Comparison of ENCODE assay signal across 10 mouse cellular contexts in genomic region chr7:100461621-100462151, GRCm38 (mm10). TPM values are rescaled to one million over a fixed set of nuclear protein-coding genes. Genes with fewer than 3 reads are reported as not detected.
A peak's percentile ranks its signal among the peaks of the same experiment; 100 is the strongest.
DNase-seq lines count a peak whose midpoint lies in the region; ATAC-seq and TF ChIP-seq lines count a peak whose summit lies in the region.
"Had no signal": no experiment of that assay in that cellular context is flagged by ENCODE, and none has a peak within 500 bp of the region (broad histone marks: within the 10 kb centered on the region; RNA-seq: fewer than 3 reads in every experiment).

No protein-coding gene starts in this region.

- no peak for ATAC-seq in lung, embryonic 14.5 days (ENCODE audit: insufficient read depth)
- ATAC-seq in forebrain, embryonic 13.5 days: no peak
- ATAC-seq in inflammation-experienced regulatory T-cells, adult 6 months: no peak

- H3K4me2 ChIP-seq in lung, embryonic 14.5 days: no peak overlapping the region
- H3K4me2 ChIP-seq in forebrain, embryonic 13.5 days: no peak overlapping the region
- H3K4me2 ChIP-seq: embryonic facial prominence, embryonic 12.5 days; midbrain, embryonic 12.5 days had no signal

- no peak overlapping the region for H3K4me3 ChIP-seq in cerebellum, adult 2 months (replicated peaks; ENCODE audit: insufficient read depth, low read depth, low read length)
- H3K4me3 ChIP-seq in lung, embryonic 14.5 days (ENCODE audit: low read depth, low read length): no peak overlapping the region
- no peak overlapping the region for H3K4me3 ChIP-seq in forebrain, embryonic 13.5 days
- H3K4me3 ChIP-seq: embryonic facial prominence, embryonic 12.5 days; midbrain, embryonic 12.5 days had no signal

- peaks cover 49% of the 10 kb centered on the region for H3K36me3 ChIP-seq in lung, embryonic 14.5 days (ENCODE audit: insufficient read depth)
- H3K36me3 ChIP-seq in forebrain, embryonic 13.5 days (ENCODE audit: poor library complexity, severe bottlenecking): peaks cover 93% of the 10 kb centered on the region

- peak; percentile 36 to 53 for DNase-seq in cerebellum, postnatal 10 days
- no peak for DNase-seq in cerebellum, adult 2 months
- peak; percentile 80 for DNase-seq in Muller cell, postnatal 12 days (ENCODE audit: inconsistent ontology term)
- peak; percentile 62 to 64 for DNase-seq in gastrocnemius, adult 8-10 months (ENCODE audit: low spot score in 2 of 2)
- DNase-seq in layer of hippocampus, adult 18-20 months (ENCODE audit: low spot score in 2 of 2): peak; percentile 38 to 65
- peak; percentile 5 for DNase-seq in lung, embryonic 14.5 days

- no peak overlapping the region for H3K9ac ChIP-seq in lung, embryonic 14.5 days
- H3K9ac ChIP-seq in forebrain, embryonic 13.5 days: no peak overlapping the region
- H3K9ac ChIP-seq: embryonic facial prominence, embryonic 12.5 days; midbrain, embryonic 12.5 days had no signal

- no peaks in the 10 kb centered on the region for H3K9me3 ChIP-seq in lung, embryonic 14.5 days (ENCODE audit: low read depth, low read length)
- H3K9me3 ChIP-seq in forebrain, embryonic 13.5 days (replicated peaks): no peaks in the 10 kb centered on the region
- H3K9me3 ChIP-seq: embryonic facial prominence, embryonic 12.5 days; midbrain, embryonic 12.5 days had no signal

- WGBS in cerebellum, adult 2 months: 42% methylated on average over 6 of the region's 6 CpGs
- WGBS in lung, embryonic 14.5 days: 80% methylated on average over 6 of the region's 6 CpGs
- 87% methylated on average over 6 of the region's 6 CpGs for WGBS in forebrain, embryonic 13.5 days

- no peaks in the 10 kb centered on the region for H3K27me3 ChIP-seq in cerebellum, adult 2 months (ENCODE audit: control insufficient read depth, insufficient read depth, low read length)
- H3K27me3 ChIP-seq in lung, embryonic 14.5 days (ENCODE audit: insufficient read depth, low read length): no peaks in the 10 kb centered on the region
- H3K27me3 ChIP-seq in forebrain, embryonic 13.5 days: no peaks in the 10 kb centered on the region
- H3K27me3 ChIP-seq: embryonic facial prominence, embryonic 12.5 days; midbrain, embryonic 12.5 days had no signal

- H3K27ac ChIP-seq in cerebellum, adult 2 months (ENCODE audit: insufficient read depth, low read length): no peak overlapping the region
- H3K27ac ChIP-seq in lung, embryonic 14.5 days (ENCODE audit: low read depth): no peak overlapping the region; the same call in 1 of the 2 replicates
- H3K27ac ChIP-seq in forebrain, embryonic 13.5 days: no peak overlapping the region
- H3K27ac ChIP-seq: embryonic facial prominence, embryonic 12.5 days; midbrain, embryonic 12.5 days had no signal

- TF ChIP-seq CTCF in cerebellum, adult 2 months (IDR thresholded peaks at IDR 0.05; ENCODE audit: borderline replicate concordance, insufficient read depth, low read depth, low read length): no peak
- no peak for TF ChIP-seq CTCF in lung, embryonic 14.5 days (IDR thresholded peaks at IDR 0.05; ENCODE audit: low read depth)

- TF ChIP-seq POLR2A in cerebellum, adult 2 months (IDR thresholded peaks at IDR 0.05; ENCODE audit: borderline replicate concordance, insufficient read depth, low read length): no peak

- peaks cover 7% of the 10 kb centered on the region for H3K4me1 ChIP-seq in cerebellum, adult 2 months (ENCODE audit: control insufficient read depth, insufficient read depth, low read length)
- H3K4me1 ChIP-seq in lung, embryonic 14.5 days (ENCODE audit: insufficient read depth): no peaks in the 10 kb centered on the region; the same call in 1 of the 2 replicates
- no peaks in the 10 kb centered on the region for H3K4me1 ChIP-seq in forebrain, embryonic 13.5 days
- H3K4me1 ChIP-seq: midbrain, embryonic 12.5 days had no signal

RNA-seq across cellular contexts. Expression of gene Ucp3, which starts 11.1 kb away (rescaled TPM):
- 3.9 and 4.4 TPM in 2 replicates for polyA plus RNA-seq in cerebellum, adult 2 months (2012; rRNA removed)
- 100 to 1,000 TPM in 2 of 4 experiments, 10 to 100 TPM in 2; 88.7 to 109 (median 102) TPM for total RNA-seq in gastrocnemius, adult 8-10 months (2022)
- 1 to 10 TPM; 1.9 to 2.8 TPM for total RNA-seq in layer of hippocampus, adult 18-20 months (2021)
- not detected in 2 replicates for polyA plus RNA-seq in lung, embryonic 14.5 days (2014; fragmentation: Nextera tagmentation; extraction: Ambion mirVana)
- polyA plus RNA-seq in forebrain, embryonic 13.5 days (2015; fragmentation: Nextera tagmentation; extraction: Ambion mirVana): not detected in 2 replicates
- under 1 TPM in 1 of 3 experiments, not detected in 2; 0.55 TPM for polyA plus RNA-seq in inflammation-experienced regulatory T-cells, adult 6 months (2017; shearing (Covaris generic))
- polyA plus RNA-seq: embryonic facial prominence, embryonic 12.5 days; midbrain, embryonic 12.5 days had no signal

RNA-seq across cellular contexts. Expression of gene Ucp2, which starts 31.5 kb away (rescaled TPM):
- polyA plus RNA-seq in cerebellum, adult 2 months (2012; rRNA removed): 55.1 and 61.1 TPM in 2 replicates
- total RNA-seq in gastrocnemius, adult 8-10 months (2022): 10 to 100 TPM in 2 of 4 experiments, 1 to 10 TPM in 2; 6.3 to 15.0 (median 12.0) TPM
- total RNA-seq in layer of hippocampus, adult 18-20 months (2021): 10 to 100 TPM; 60.5 to 73.3 TPM
- polyA plus RNA-seq in lung, embryonic 14.5 days (2014; fragmentation: Nextera tagmentation; extraction: Ambion mirVana): 162 and 184 TPM in 2 replicates
- polyA plus RNA-seq in forebrain, embryonic 13.5 days (2015; fragmentation: Nextera tagmentation; extraction: Ambion mirVana): 43.9 and 46.0 TPM in 2 replicates
- polyA plus RNA-seq in inflammation-experienced regulatory T-cells, adult 6 months (2017; shearing (Covaris generic)): 1,000 to 10,000 TPM; 1,111 to 1,581 (median 1,117) TPM

RNA-seq across cellular contexts. Expression of gene Dnajb13, which starts 53.1 kb away (rescaled TPM):
- polyA plus RNA-seq in cerebellum, adult 2 months (2012; rRNA removed): 1.1 and 1.2 TPM in 2 replicates
- total RNA-seq in gastrocnemius, adult 8-10 months (2022): under 1 TPM in 1 of 4 experiments, not detected in 3; 0.13 TPM
- total RNA-seq in layer of hippocampus, adult 18-20 months (2021): under 1 TPM; 0.36 to 0.77 TPM
- polyA plus RNA-seq in lung, embryonic 14.5 days (2014; fragmentation: Nextera tagmentation; extraction: Ambion mirVana): 0.18 and 0.57 TPM in 2 replicates
- 2.1 and 3.7 TPM in 2 replicates for polyA plus RNA-seq in forebrain, embryonic 13.5 days (2015; fragmentation: Nextera tagmentation; extraction: Ambion mirVana)
- 10 to 100 TPM; 15.7 to 23.7 (median 18.8) TPM for polyA plus RNA-seq in inflammation-experienced regulatory T-cells, adult 6 months (2017; shearing (Covaris generic))

Comparison
In these comparisons a context has a peak if more than half of its experiments do, and no peak if none do; other contexts are left out.
1. DNase-seq: peak in cerebellum, postnatal 10 days (2 of 2), Muller cell, postnatal 12 days (single experiment), gastrocnemius, adult 8-10 months (2 of 2), layer of hippocampus, adult 18-20 months (2 of 2) and lung, embryonic 14.5 days (single experiment); none in cerebellum, adult 2 months (0 of 2).